Mouse (Mus musculus) urinary bladder, adult 2 months (tissue): ENCODE results near the gene Adgrg3. TPM values are rescaled to one million over a fixed set of nuclear protein-coding genes. Genes with fewer than 3 reads are reported as not detected.
A peak's percentile ranks its signal among the peaks of the same experiment; 100 is the strongest.

Experiments used
- DNase-seq: peaks from one replicate; pipeline ENCODE4 v3.0.0; 2022; ENCODE audit warnings: low spot score
- polyA plus RNA-seq: library from polyadenylated mRNA; depleted of rRNA; stranded (reverse); fragments of >200 nt; gene quantifications from 2 replicates; pipeline ENCODE4 v1.2.3, GENCODE M21; 2012

Gene Adgrg3
- polyA plus RNA-seq, 1 experiment, result 6.3 TPM

GRCm38 (mm10) chr8:94992996-94993724 lies 24.3 kb upstream of the Adgrg3 start:
- no peak for DNase-seq

GRCm38 (mm10) chr8:94994006-94994405 lies 23.5 kb upstream of the Adgrg3 start:
- no peak for DNase-seq

DNA sequence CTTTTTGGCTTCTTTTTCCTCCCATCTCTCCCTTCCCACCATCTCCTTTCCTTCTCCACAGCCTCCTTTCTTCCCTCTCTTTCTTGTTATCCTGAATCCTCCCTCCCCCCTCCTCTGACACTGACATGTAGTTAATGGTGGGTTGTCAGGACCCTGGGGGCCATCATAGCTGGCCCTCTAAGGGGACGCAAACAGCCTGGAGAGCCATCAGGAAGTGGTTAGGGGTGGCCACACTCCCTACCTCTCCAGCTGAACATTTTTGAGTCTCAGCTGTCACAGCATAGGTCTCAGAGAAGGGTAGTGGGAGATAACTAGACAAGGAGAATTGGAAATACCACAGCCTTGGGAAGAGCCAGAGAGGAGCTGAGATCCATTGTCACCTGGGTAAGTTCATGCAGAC lies 23.0 kb upstream of the Adgrg3 start:
- DNase-seq, result no peak

- DNase-seq, result no peak
These were observed 22.1 kb upstream of the Adgrg3 start for GRCm38 (mm10) chr8:94995336-94995893.

DNA sequence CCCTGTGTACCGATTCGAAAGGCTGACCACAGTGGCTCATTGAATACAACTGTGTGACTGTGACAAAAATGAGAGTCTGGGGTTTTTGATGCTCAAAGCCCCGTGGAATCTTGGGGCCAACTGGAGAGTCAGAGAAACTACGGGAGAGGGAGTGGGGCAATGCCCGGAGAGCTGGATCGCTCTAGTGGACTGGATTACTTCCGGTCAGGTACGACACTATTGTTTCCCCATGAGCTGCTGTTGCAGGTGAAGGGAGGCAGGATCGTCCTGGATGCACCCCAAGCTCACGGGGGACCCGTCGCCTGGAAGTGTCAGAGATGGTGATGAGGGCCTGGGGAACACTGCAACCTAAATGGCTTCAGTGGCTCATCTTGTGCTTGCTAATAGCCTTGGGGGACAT lies 21.5 kb upstream of the Adgrg3 start:
- DNase-seq, result no peak

DNA sequence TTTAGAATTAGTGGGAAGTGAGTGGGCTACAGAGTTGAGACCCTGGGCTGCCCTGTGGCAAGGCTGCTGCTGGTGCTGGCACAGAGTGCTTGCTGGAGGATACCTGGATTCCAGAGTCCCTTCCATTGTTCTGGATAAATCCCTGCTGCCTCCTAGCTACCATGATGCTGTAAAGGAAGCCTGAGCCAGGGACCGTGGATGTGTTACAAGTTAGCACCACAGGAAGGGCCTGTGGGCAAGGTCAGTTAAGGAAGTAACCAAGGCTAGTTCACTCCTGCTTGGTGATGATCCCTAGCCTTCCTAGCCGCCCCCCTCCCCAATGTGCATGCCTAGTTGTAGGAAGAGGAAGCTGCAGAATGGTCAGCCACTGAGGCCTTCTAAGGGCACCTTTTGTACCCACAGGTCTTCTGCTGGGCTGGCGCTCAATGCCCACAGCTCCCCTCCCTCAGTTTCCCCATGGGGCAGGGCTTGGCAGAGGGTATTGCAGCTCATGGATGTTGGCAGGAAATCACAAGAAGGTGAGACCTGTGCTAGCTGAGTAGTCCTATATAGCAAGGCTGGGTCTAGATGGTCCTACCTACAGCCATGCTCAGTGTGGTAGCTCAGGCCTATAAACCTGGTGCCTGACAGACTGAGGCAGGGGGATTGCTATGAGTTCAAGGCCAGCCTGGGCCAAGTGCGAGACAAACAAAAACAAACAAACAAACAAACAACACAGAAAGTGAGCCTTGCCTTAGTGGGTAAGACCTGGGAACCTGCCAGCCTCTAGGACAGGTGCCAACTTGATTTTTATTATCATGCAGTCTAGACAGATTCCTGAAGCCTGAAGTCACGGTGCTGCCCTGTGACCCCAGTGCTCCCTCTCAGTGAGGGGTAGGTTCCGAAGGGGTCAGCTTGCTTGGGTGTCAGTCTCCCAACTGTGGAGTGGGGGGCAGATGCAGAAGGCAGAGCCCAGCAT lies 20.3 kb upstream of the Adgrg3 start:
- no peak for DNase-seq

DNA sequence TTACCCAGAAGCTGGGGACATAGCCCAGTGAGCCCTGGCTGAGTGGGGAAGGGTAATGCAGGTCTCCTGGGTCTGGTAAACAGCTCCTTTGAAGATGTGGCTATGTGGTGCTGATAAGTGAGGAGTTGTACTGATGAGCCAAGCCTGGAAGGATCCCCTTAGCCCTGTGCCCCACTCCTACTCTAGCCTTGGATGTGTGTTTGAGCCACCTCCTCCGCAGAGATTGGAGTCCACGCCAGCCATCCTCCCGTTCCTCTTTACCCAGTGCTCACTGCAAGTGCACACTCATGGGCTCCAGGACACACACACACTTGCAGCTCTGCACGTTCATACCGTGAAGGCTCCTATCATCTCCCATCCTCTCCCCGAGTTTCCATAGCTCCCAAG lies 19.6 kb upstream of the Adgrg3 start:
- DNase-seq, result no peak

DNA sequence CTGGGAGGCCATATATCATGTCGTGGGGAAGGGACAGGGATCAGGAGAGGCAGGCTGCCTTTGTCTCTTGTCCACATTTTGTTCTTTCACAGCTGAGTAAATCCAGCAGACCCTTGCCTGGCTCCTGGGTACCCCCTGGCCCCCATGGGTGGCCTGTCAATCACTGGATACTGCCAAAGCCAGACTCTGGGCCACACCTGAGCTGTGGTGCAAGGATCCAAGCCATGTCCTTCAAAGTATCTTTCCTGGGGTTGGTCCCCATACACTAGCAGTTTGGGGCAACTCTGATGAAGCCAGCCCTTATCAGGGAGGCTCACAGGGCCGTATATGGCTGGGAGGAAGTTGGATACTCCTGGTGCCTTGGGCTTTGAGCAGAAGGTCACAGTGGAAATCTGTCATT lies 19.1 kb upstream of the Adgrg3 start:
- no peak for DNase-seq

- no peak for DNase-seq
These were observed 18.5 kb upstream of the Adgrg3 start for GRCm38 (mm10) chr8:94999004-94999403.

DNA sequence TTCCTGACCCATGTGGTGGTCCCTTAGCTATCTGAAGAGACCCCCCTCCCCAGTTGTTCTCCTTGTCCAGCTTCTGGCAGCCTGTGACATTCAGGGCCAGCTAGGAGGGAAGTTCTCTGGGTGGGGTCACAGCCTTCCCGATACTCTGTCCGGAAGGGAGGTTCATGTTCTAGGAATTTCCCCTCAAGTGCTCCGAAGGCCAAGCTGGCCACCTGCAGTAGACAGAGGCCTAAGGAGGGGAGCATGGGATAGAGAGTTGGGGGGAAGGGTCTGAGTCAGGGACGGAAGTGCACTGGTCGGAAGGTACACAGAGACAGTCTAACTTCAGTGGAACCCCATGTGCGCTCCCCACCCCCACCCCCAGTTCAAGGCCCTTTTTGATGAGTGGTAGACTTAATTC lies 17.5 kb upstream of the Adgrg3 start:
- DNase-seq, result no peak

- DNase-seq, result no peak
These were observed 16.8 kb upstream of the Adgrg3 start for GRCm38 (mm10) chr8:95000684-95001083.

GRCm38 (mm10) chr8:95001165-95001564 lies 16.3 kb upstream of the Adgrg3 start:
- no peak for DNase-seq

DNA sequence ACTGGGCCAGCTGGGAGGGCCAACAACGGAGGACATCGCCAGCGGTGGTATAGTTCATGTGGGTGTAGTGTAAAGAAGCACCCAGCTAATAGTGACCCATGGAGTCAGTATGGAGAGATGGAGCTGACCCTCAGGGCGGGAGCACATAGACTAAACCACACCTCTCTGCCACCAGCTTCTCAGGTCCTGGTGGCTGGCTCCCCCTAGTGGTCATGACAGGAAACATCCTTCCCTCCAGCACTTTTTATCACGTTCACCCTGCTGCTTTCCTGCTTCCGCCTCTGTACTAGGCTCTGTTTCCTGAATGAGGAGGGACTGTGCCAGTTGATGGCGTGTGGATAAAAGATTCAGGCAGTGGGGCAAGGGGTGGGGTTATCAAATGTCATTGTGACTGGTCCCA lies 15.8 kb upstream of the Adgrg3 start:
- peak; percentile 56 for DNase-seq

- no peak for DNase-seq
These were observed 15.3 kb upstream of the Adgrg3 start for GRCm38 (mm10) chr8:95002089-95002655.

DNA sequence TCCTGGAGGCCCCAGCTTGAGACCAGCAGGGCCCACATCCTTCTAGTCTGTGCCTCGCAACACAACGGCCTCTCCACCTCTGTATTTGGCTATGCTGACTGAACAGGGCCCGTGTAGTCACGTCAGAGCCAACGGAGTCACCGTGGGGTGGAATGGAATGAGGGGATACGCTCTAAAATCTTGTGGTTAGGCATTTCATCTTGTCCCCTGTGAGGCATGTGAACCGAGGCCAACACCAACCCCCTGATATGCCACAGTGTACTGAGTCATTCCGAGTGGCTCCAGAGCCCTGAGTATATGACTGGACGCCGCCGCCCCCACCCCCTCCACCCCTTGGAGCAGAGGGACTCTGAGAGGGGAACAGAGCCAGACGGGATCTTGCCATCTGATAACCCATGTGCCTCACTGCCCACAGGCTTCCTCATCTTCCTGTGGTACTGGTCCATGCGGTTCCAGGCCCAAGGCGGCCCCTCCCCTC lies 5.0 kb upstream of the Adgrg3 start:
- DNase-seq, result no peak

DNA sequence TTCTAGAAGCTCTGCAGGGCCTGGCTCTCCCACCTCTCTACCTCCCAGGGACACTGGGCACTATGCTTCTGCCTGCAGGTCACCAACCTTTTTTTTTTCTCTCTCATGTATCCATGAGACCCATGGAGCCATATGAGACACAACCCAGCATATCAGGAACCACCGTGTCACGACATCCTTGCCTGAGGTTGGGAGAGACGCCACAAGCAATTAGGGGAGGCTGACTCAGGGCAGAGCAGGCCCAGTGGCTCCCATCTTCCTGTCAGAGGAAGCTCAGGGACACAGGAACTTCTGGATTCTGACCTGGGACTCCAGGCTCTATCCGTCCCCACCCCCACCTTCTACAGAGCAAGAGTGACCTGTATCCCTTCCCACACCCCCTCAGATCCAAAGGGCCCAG lies 1.6 kb upstream of the Adgrg3 start:
- DNase-seq, result no peak

GRCm38 (mm10) chr8:95016684-95017083 lies 808 bp upstream of the Adgrg3 start:
- no peak for DNase-seq

DNA sequence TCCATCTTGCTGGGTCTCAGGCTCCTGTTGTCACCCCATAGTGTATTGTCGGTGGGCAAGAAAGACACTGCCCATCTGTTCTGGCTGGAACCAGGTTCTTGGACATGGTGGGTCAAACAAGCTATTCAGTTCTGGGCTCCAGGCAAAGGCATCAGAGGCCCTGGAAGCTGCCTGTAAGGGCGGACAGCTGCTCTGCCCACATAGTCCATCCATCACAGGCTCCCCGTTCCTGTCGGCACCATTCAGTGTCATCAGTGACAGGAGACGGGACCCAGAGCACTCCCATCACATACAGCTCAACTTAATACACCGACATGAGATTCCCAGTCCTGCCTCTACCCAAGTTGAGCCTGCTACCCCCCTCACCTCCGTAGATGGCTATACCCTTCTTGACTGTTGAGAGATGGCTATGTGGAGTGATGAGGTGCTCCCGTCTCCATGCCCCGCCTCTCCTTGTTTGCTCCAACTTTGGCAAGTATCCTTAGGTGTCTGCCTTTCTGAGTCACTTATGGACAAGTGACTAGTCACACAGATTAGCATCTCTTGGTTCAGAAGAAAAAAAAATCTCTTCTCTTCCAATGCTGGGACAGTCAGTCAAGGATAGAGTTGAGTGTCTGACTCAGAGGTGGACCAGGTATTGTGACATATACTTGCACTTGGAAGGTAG lies 610 bp downstream of the Adgrg3 start:
- DNase-seq, result no peak

DNA sequence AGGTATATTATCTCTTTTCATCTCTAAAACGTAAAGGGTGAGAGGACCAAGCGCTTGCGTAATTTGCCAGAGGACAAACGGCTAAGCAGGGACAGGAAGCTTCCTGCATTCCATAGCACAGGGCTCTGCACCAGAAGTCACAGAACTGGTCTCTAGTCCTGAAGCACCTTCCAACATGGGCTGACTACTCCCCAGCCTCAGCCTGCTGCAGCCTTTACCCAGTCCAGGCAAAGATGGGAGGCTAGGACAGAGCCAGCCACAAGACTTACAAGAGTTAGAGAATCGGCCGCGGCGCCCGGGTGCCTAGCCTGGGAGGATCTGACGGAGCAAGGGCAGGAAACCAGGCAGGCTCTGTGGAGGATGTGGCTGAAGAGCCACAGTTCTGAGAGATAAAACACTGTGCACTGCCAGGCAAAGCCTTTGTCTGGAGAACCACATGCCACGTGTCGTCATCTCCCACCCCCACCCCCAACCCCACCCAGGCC lies 2.8 kb downstream of the Adgrg3 start:
- DNase-seq, result no peak

DNA sequence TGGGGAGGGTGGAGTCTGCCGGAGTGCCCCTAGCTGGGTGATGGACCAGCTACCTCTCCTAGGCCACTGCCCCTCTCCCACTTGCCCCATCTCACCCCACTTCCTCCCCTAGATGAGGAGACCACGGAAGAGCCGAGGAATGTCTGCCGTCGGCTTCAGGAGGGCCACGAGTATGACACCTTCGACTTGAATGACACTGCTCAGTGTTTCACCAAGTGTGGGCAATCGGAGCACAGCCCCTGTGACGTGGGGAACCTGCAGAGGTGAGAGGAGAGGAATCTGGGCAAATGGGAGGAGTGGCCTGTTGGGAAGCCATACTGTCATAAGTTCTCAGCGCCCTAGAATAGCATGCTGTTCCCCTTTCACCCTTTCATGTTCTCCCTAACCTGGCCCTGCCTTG lies 3.3 kb downstream of the Adgrg3 start:
- DNase-seq, result no peak

- DNase-seq, result no peak
These were observed 5.7 kb downstream of the Adgrg3 start for GRCm38 (mm10) chr8:95023201-95023600.

DNA sequence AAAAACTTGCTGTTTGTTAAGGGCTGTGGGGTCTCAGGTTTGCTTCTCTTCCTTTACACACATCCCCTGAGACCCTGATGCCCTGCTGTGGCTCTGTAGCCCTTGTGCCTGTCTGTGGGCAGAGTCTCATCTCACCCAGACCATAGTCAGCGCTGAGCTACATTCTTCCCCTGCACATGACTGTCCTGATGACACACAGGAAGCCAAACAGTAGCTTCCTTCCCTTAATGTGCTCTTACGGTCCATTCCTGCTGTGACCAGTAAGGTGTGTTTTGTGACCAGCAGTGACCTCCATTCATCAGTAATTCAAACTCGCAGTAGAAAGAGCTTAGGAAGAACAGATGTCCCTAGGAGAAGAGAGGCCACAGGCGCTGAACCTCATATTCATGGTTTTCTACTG lies 6.9 kb downstream of the Adgrg3 start:
- DNase-seq, result no peak
